Mouse (Mus musculus) embryonic fibroblast, embryonic 13.5 days (primary cell): ENCODE data around the gene Jarid2.

Experiments
- CTCF ChIP-seq: IDR thresholded peaks from 2 replicates; pipeline ENCODE4 v1.5.1; 2011; ENCODE audit warnings: mild to moderate bottlenecking, control low read depth, low read length, moderate library complexity, borderline replicate concordance; ENCODE audit not compliant: insufficient read depth
- POLR2A ChIP-seq: IDR thresholded peaks from 2 replicates; pipeline ENCODE4 v1.6.1; 2011; ENCODE audit warnings: low read depth, mild to moderate bottlenecking, control low read depth, low read length, moderate library complexity

DNA sequence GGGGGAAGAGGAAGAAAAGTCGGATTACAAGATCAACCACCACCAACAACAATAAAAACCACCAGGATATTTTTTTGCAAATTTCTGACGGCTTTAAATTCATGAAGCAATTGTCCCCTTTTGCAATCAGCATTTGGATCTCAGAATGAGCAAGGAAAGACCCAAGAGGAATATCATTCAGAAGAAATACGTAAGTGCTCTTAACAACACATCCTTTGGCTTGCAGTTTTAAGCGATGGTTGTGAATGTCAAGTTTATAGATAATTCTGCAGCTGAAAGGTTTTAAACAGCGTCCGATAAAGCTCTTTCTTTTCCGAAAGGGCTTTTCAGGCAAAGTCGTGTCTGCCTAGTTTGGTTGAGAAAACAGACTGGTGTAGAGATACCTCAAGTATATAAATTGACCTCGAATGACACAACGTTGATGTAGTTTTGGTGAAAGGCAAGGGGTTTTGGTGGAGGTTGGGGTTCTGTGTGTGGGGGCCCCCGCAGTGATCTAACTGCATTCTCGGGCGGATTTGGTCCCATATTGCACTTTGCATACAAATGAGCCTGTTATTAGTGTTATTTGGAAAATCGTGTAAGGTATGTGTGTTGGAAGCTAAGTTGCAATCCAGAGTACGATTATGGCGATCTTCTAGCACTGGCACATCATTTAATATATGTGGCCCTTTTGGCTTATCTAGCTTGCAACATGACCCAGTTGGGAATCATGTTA, 2.6 kb downstream of the Jarid2 start:
- TF ChIP-seq CTCF (no peak), POLR2A (no peak)
